ENCODE assay signal across 8 mouse cellular contexts in genomic region chr8:94602471-94603131, GRCm38 (mm10). TPM values are rescaled to one million over a fixed set of nuclear protein-coding genes. Genes with fewer than 3 reads are reported as not detected.
DNase-seq lines count a peak whose midpoint lies in the region; ATAC-seq lines count a peak whose summit lies in the region.

No protein-coding gene starts in this region.

- H3K9me3 ChIP-seq in hindbrain, embryonic 12.5 days (replicated peaks): no peaks in the 10 kb centered on the region
- no peaks in the 10 kb centered on the region for H3K9me3 ChIP-seq in limb, embryonic 15.5 days
- H3K9me3 ChIP-seq in midbrain, embryonic 16.5 days (replicated peaks; ENCODE audit: control insufficient read depth, low read length, poor library complexity, severe bottlenecking): no peaks in the 10 kb centered on the region

- peak; percentile 19 for ATAC-seq in erythroblast, adult 5-6 weeks (replicated peaks; ENCODE audit: low FRiP score, poor library complexity, severe bottlenecking)
- ATAC-seq in hindbrain, embryonic 12.5 days (ENCODE audit: low FRiP score): peak; percentile 1; the same call in 1 of the 2 replicates
- no peak for ATAC-seq in limb, embryonic 15.5 days (ENCODE audit: insufficient number of reproducible peaks, low FRiP score, low TSS enrichment, low read depth)
- ATAC-seq in midbrain, embryonic 16.5 days: peak; percentile 5; the same call in 1 of the 2 replicates
- ATAC-seq in inflammation-experienced regulatory T-cells, adult 6 months: no peak

- under 1% methylated on average over 31 of the region's 31 CpGs for WGBS in hindbrain, embryonic 12.5 days
- under 1% methylated on average over 31 of the region's 31 CpGs for WGBS in limb, embryonic 15.5 days
- under 1% methylated on average over 31 of the region's 31 CpGs for WGBS in midbrain, embryonic 16.5 days

- H3K4me1 ChIP-seq in hindbrain, embryonic 12.5 days: peaks cover 23% of the 10 kb centered on the region
- peaks cover 21% of the 10 kb centered on the region for H3K4me1 ChIP-seq in limb, embryonic 15.5 days
- peaks cover 31% of the 10 kb centered on the region for H3K4me1 ChIP-seq in midbrain, embryonic 16.5 days (ENCODE audit: control insufficient read depth, insufficient read depth, low read length)

- intact Hi-C loops in left cerebral cortex, postnatal 4 days (cut with DNase I): no loop called here
- intact Hi-C loops in left cerebral cortex, postnatal 25 days (cut with DNase I): loop anchor here (2.0 to 5.0 kb wide), 2 partner anchors 65 to 100 kb away; partner anchors contain the start of gene Arl2bp

- H3K4me2 ChIP-seq in hindbrain, embryonic 12.5 days (replicated peaks): peak overlapping the region; percentile 88
- H3K4me2 ChIP-seq in limb, embryonic 15.5 days: peak overlapping the region; percentile 90
- peak overlapping the region; percentile 81 for H3K4me2 ChIP-seq in midbrain, embryonic 16.5 days (ENCODE audit: low read length)

- H3K27me3 ChIP-seq in hindbrain, embryonic 12.5 days: no peaks in the 10 kb centered on the region
- no peaks in the 10 kb centered on the region for H3K27me3 ChIP-seq in limb, embryonic 15.5 days
- no peaks in the 10 kb centered on the region for H3K27me3 ChIP-seq in midbrain, embryonic 16.5 days (ENCODE audit: control insufficient read depth, insufficient read depth, low read depth, low read length)

- peak overlapping the region; percentile 92 for H3K27ac ChIP-seq in hindbrain, embryonic 12.5 days
- peak overlapping the region; percentile 75 for H3K27ac ChIP-seq in limb, embryonic 15.5 days
- peak overlapping the region; percentile 93 for H3K27ac ChIP-seq in midbrain, embryonic 16.5 days (ENCODE audit: low read length)

- H3K4me3 ChIP-seq in hindbrain, embryonic 12.5 days: peak overlapping the region; percentile 99
- peak overlapping the region; percentile 85 for H3K4me3 ChIP-seq in limb, embryonic 15.5 days
- H3K4me3 ChIP-seq in midbrain, embryonic 16.5 days (ENCODE audit: low read depth, low read length): peak overlapping the region; percentile 93

- H3K36me3 ChIP-seq in hindbrain, embryonic 12.5 days: peaks cover 4% of the 10 kb centered on the region; the same call in 1 of the 2 replicates
- no peaks in the 10 kb centered on the region for H3K36me3 ChIP-seq in limb, embryonic 15.5 days
- H3K36me3 ChIP-seq in midbrain, embryonic 16.5 days (ENCODE audit: control insufficient read depth, insufficient read depth, low read length): no peaks in the 10 kb centered on the region

- H3K9ac ChIP-seq in hindbrain, embryonic 12.5 days: peak overlapping the region; percentile 93
- H3K9ac ChIP-seq in limb, embryonic 15.5 days: peak overlapping the region; percentile 89
- peak overlapping the region; percentile 98 for H3K9ac ChIP-seq in midbrain, embryonic 16.5 days (ENCODE audit: low read depth, low read length)

- DNase-seq in left cerebral cortex, postnatal 4 days: peak; percentile 24
- no peak for DNase-seq in left cerebral cortex, postnatal 25 days (ENCODE audit: low spot score in 2 of 2)
- DNase-seq in T-cell, adult 2 months (ENCODE audit: low spot score): peak; percentile 15

RNA-seq across cellular contexts. Expression of gene Fam192a, which starts 0.8 kb away (rescaled TPM):
- 10 to 100 TPM; 39.0 to 54.3 TPM for total RNA-seq in left cerebral cortex, postnatal 4 days (2021)
- total RNA-seq in left cerebral cortex, postnatal 25 days (2021): 10 to 100 TPM; 37.2 to 44.9 TPM
- total RNA-seq in erythroblast, adult 5-6 weeks (2015; ENCODE audit: low replicate concordance): 9.8 and 15.9 TPM in 2 replicates
- 40.8 and 44.3 TPM in 2 replicates for total RNA-seq in erythroblast, adult 5-6 weeks (2017; ENCODE audit: low replicate concordance)
- 89.6 and 99.7 TPM in 2 replicates for polyA plus RNA-seq in hindbrain, embryonic 12.5 days (2016; fragmentation: Nextera tagmentation; extraction: Ambion mirVana)
- 61.9 and 64.4 TPM in 2 replicates for polyA plus RNA-seq in limb, embryonic 15.5 days (2015; fragmentation: Nextera tagmentation; extraction: Ambion mirVana)
- polyA plus RNA-seq in midbrain, embryonic 16.5 days (2015; fragmentation: Nextera tagmentation; extraction: Ambion mirVana): 74.0 and 88.9 TPM in 2 replicates
- polyA plus RNA-seq in inflammation-experienced regulatory T-cells, adult 6 months (2017; shearing (Covaris generic)): 10 to 100 TPM; 52.4 to 89.1 (median 66.9) TPM

RNA-seq across cellular contexts. Expression of gene Rspry1, which starts 0.9 kb away (rescaled TPM):
- 10 to 100 TPM; 42.9 to 47.7 TPM for total RNA-seq in left cerebral cortex, postnatal 4 days (2021)
- 10 to 100 TPM; 26.6 to 30.3 TPM for total RNA-seq in left cerebral cortex, postnatal 25 days (2021)
- 13.0 and 19.2 TPM in 2 replicates for total RNA-seq in erythroblast, adult 5-6 weeks (2015; ENCODE audit: low replicate concordance)
- 7.8 and 12.7 TPM in 2 replicates for total RNA-seq in erythroblast, adult 5-6 weeks (2017; ENCODE audit: low replicate concordance)
- polyA plus RNA-seq in hindbrain, embryonic 12.5 days (2016; fragmentation: Nextera tagmentation; extraction: Ambion mirVana): 53.6 and 54.8 TPM in 2 replicates
- polyA plus RNA-seq in limb, embryonic 15.5 days (2015; fragmentation: Nextera tagmentation; extraction: Ambion mirVana): 35.3 and 36.7 TPM in 2 replicates
- 51.2 and 56.6 TPM in 2 replicates for polyA plus RNA-seq in midbrain, embryonic 16.5 days (2015; fragmentation: Nextera tagmentation; extraction: Ambion mirVana)
- 10 to 100 TPM; 23.1 to 29.3 (median 24.0) TPM for polyA plus RNA-seq in inflammation-experienced regulatory T-cells, adult 6 months (2017; shearing (Covaris generic))

Comparison
In these comparisons a context has a peak if more than half of its experiments do, and no peak if none do; other contexts are left out.
1. DNase-seq: peak in left cerebral cortex, postnatal 4 days (single experiment) and T-cell, adult 2 months (single experiment); none in left cerebral cortex, postnatal 25 days (0 of 2).
2. ATAC-seq: peak in erythroblast, adult 5-6 weeks (single experiment), hindbrain, embryonic 12.5 days (single experiment) and midbrain, embryonic 16.5 days (single experiment); none in limb, embryonic 15.5 days (single experiment) and inflammation-experienced regulatory T-cells, adult 6 months (single experiment).
3. Peak in every context shown above with its lines, with median percentiles within 50 percentile points of each other: H3K27ac ChIP-seq, H3K4me2 ChIP-seq, H3K4me3 ChIP-seq and H3K9ac ChIP-seq.